Mouse (Mus musculus) hindbrain, embryonic 14.5 days (tissue): Measurements from ENCODE around the gene Il4ra. TPM values are rescaled to one million over a fixed set of nuclear protein-coding genes. Genes with fewer than 3 reads are reported as not detected.

Source experiments
- ATAC-seq: fragments of 200-750 bp; cut with Nextera tagmentation; 2 replicates; pipeline ENCODE4 v1.8.0; 2017; ENCODE audit warnings: moderate number of reproducible peaks, mild to moderate bottlenecking, moderate TSS enrichment, moderate library complexity; ENCODE audit not compliant: low FRiP score
- DNase-seq: peaks from one replicate; pipeline ENCODE4 v3.0.0-alpha.2; 2015; ENCODE audit warnings: low spot score
- H3K27ac ChIP-seq: fragments of 300-500 bp; sonication (generic); 2 replicates; pipeline ENCODE4 v1.5.1; 2014; ENCODE audit warnings: mild to moderate bottlenecking, moderate library complexity
- H3K27me3 ChIP-seq: fragments of 300-500 bp; sonication (generic); 2 replicates; pipeline ENCODE4 v1.6.1; 2014; ENCODE audit warnings: mild to moderate bottlenecking, low read length, mixed read lengths; ENCODE audit not compliant: control insufficient read depth, insufficient read depth
- H3K36me3 ChIP-seq: fragments of 300-500 bp; sonication (generic); replicated peaks from 2 replicates; pipeline ENCODE4 v1.6.1; 2014; ENCODE audit not compliant: control insufficient read depth, insufficient read depth
- H3K4me1 ChIP-seq: fragments of 300-500 bp; sonication (generic); replicated peaks from 2 replicates; pipeline ENCODE4 v1.6.1; 2014; ENCODE audit warnings: antibody characterized with exemption, low read length, mixed read lengths; ENCODE audit not compliant: control insufficient read depth, insufficient read depth
- H3K4me2 ChIP-seq: fragments of 300-500 bp; sonication (generic); replicated peaks from 2 replicates; pipeline ENCODE4 v1.6.1; 2014; ENCODE audit warnings: mild to moderate bottlenecking, moderate library complexity
- H3K4me3 ChIP-seq: fragments of 300-500 bp; sonication (generic); replicated peaks from 2 replicates; pipeline ENCODE4 v1.5.1; 2014; ENCODE audit warnings: mild to moderate bottlenecking, low read length
- H3K9ac ChIP-seq: fragments of 300-500 bp; sonication (generic); 2 replicates; pipeline ENCODE4 v1.6.1; 2014
- H3K9me3 ChIP-seq: fragments of 300-500 bp; sonication (generic); 2 replicates; pipeline ENCODE4 v1.6.1; 2016; ENCODE audit warnings: low read length; ENCODE audit not compliant: control insufficient read depth
- WGBS: fragments of 180-500 bp; shearing (Covaris S2); extraction: QIAGEN DNeasy Blood & Tissue Kit; methylation state at CpG from one replicate; pipeline ENCODE4 v1.1.7; 2014; 5-methylcytosine and 5-hydroxymethylcytosine counted together
- polyA plus RNA-seq: library from polyadenylated mRNA; unstranded; fragments of >200 nt; fragmentation: Nextera tagmentation; extraction: Ambion mirVana; gene quantifications from 2 replicates; pipeline ENCODE4 v1.2.1, GENCODE M21; 2014

Gene Il4ra
- polyA plus RNA-seq, 1 experiment from 2014 or later: 3.9 TPM

- no peak overlapping the region for H3K4me2 ChIP-seq
- no peaks in the 10 kb centered on the region for H3K9me3 ChIP-seq
- WGBS: 98% methylated on average over 23 of the region's 23 CpGs
- H3K27me3 ChIP-seq: no peaks in the 10 kb centered on the region
- H3K27ac ChIP-seq: no peak overlapping the region
- H3K9ac ChIP-seq: no peak overlapping the region
- no peaks in the 10 kb centered on the region for H3K4me1 ChIP-seq
- no peaks in the 10 kb centered on the region for H3K36me3 ChIP-seq
- no peak for DNase-seq
- H3K4me3 ChIP-seq: no peak overlapping the region
- no peak for ATAC-seq
These were observed 34.4 kb downstream of the Il4ra start for GRCm38 (mm10) chr7:125586355-125586754.

GRCm38 (mm10) chr7:125588721-125589120 lies 36.8 kb downstream of the Il4ra start:
- Histone ChIP-seq H3K27ac (no peak overlapping the region), H3K9ac (no peak overlapping the region), H3K27me3 (no peaks in the 10 kb centered on the region), H3K36me3 (no peaks in the 10 kb centered on the region), H3K9me3 (no peaks in the 10 kb centered on the region), H3K4me2 (no peak overlapping the region), H3K4me3 (no peak overlapping the region), H3K4me1 (no peaks in the 10 kb centered on the region)
- ATAC-seq (no peak), DNase-seq (no peak)
- 85% methylated on average over 4 of the region's 4 CpGs for WGBS

GRCm38 (mm10) chr7:125589896-125590295 lies 38.0 kb downstream of the Il4ra start:
- ATAC-seq: no peak
- no peak overlapping the region for H3K9ac ChIP-seq
- 89% methylated on average over 7 of the region's 7 CpGs for WGBS

GRCm38 (mm10) chr7:125593831-125594230 lies 41.9 kb downstream of the Il4ra start:
- ATAC-seq: no peak
- 89% methylated on average over 4 of the region's 4 CpGs for WGBS
- DNase-seq: no peak
- H3K36me3 ChIP-seq: no peaks in the 10 kb centered on the region
- H3K4me3 ChIP-seq: no peak overlapping the region
- H3K27ac ChIP-seq: no peak overlapping the region
- no peak overlapping the region for H3K9ac ChIP-seq
- no peaks in the 10 kb centered on the region for H3K9me3 ChIP-seq
- H3K27me3 ChIP-seq: no peaks in the 10 kb centered on the region
- no peaks in the 10 kb centered on the region for H3K4me1 ChIP-seq
- H3K4me2 ChIP-seq: no peak overlapping the region

More at GRCm38 (mm10) chr7:125589896-125590295, 38.0 kb downstream of the Il4ra start:
- H3K4me1 ChIP-seq: no peaks in the 10 kb centered on the region
- no peak overlapping the region for H3K4me2 ChIP-seq
- H3K27me3 ChIP-seq: no peaks in the 10 kb centered on the region
- H3K4me3 ChIP-seq: no peak overlapping the region
- H3K9me3 ChIP-seq: no peaks in the 10 kb centered on the region
- DNase-seq: no peak
- H3K27ac ChIP-seq: no peak overlapping the region
- no peaks in the 10 kb centered on the region for H3K36me3 ChIP-seq

GRCm38 (mm10) chr7:125596406-125596805 lies 44.5 kb downstream of the Il4ra start:
- Histone ChIP-seq H3K27me3 (no peaks in the 10 kb centered on the region), H3K27ac (no peak overlapping the region), H3K4me2 (no peak overlapping the region), H3K9me3 (no peaks in the 10 kb centered on the region), H3K4me1 (no peaks in the 10 kb centered on the region), H3K9ac (no peak overlapping the region), H3K36me3 (no peaks in the 10 kb centered on the region), H3K4me3 (no peak overlapping the region)
- no peak for ATAC-seq
- WGBS: 70% methylated on average over 3 of the region's 3 CpGs
- no peak for DNase-seq

- no peak overlapping the region for H3K4me3 ChIP-seq
- no peak overlapping the region for H3K4me2 ChIP-seq
- no peak for DNase-seq
- ATAC-seq: no peak
- no peak overlapping the region for H3K27ac ChIP-seq
- H3K9ac ChIP-seq: no peak overlapping the region
- no peaks in the 10 kb centered on the region for H3K27me3 ChIP-seq
- 90% methylated on average over 9 of the region's 9 CpGs for WGBS
- no peaks in the 10 kb centered on the region for H3K36me3 ChIP-seq
- no peaks in the 10 kb centered on the region for H3K4me1 ChIP-seq
- H3K9me3 ChIP-seq: no peaks in the 10 kb centered on the region
These were observed 45.2 kb downstream of the Il4ra start for GRCm38 (mm10) chr7:125597083-125597482.

GRCm38 (mm10) chr7:125597516-125598347 lies 45.8 kb downstream of the Il4ra start:
- no peaks in the 10 kb centered on the region for H3K36me3 ChIP-seq
- H3K9me3 ChIP-seq: no peaks in the 10 kb centered on the region
- H3K27me3 ChIP-seq: no peaks in the 10 kb centered on the region
- H3K9ac ChIP-seq: no peak overlapping the region
- H3K4me3 ChIP-seq: no peak overlapping the region
- ATAC-seq (no peak), DNase-seq (no peak)
- WGBS: 75% methylated on average over 11 of the region's 11 CpGs
- no peak overlapping the region for H3K27ac ChIP-seq
- H3K4me1 ChIP-seq: no peaks in the 10 kb centered on the region
- H3K4me2 ChIP-seq: no peak overlapping the region

- no peaks in the 10 kb centered on the region for H3K36me3 ChIP-seq
- no peak overlapping the region for H3K4me2 ChIP-seq
- no peak for ATAC-seq
- WGBS: 77% methylated on average over 4 of the region's 4 CpGs
- no peak overlapping the region for H3K9ac ChIP-seq
- H3K4me1 ChIP-seq: no peaks in the 10 kb centered on the region
- H3K9me3 ChIP-seq: no peaks in the 10 kb centered on the region
- H3K27ac ChIP-seq: no peak overlapping the region
- no peak for DNase-seq
- no peak overlapping the region for H3K4me3 ChIP-seq
- no peaks in the 10 kb centered on the region for H3K27me3 ChIP-seq
These were observed 47.6 kb downstream of the Il4ra start for GRCm38 (mm10) chr7:125599373-125599973.

GRCm38 (mm10) chr7:125600136-125600535 lies 48.2 kb downstream of the Il4ra start:
- Histone ChIP-seq H3K9ac (no peak overlapping the region), H3K9me3 (no peaks in the 10 kb centered on the region), H3K4me3 (no peak overlapping the region), H3K4me1 (no peaks in the 10 kb centered on the region), H3K4me2 (no peak overlapping the region), H3K27ac (no peak overlapping the region), H3K36me3 (no peaks in the 10 kb centered on the region), H3K27me3 (no peaks in the 10 kb centered on the region)
- DNase-seq: no peak
- no peak for ATAC-seq
- WGBS: 76% methylated on average over 10 of the region's 10 CpGs
